Mouse (Mus musculus) testis, adult 2 months (tissue): ENCODE measurements at regions not wholly inside any gene's neighbourhood (a gene's known extent, or its start where the extent isn't known, plus 50 kb on each side); places are given as distances from the start of the nearest gene placed in this dataset.

Experiments used
- CTCF ChIP-seq: fragments of 200-500 bp; IDR thresholded peaks from 2 replicates; pipeline ENCODE4 v1.5.1; 2012; ENCODE audit warnings: low read depth, mild to moderate bottlenecking, inconsistent platforms, low read length, moderate library complexity; ENCODE audit not compliant: control insufficient read depth, insufficient read depth, insufficient replicate concordance
- POLR2A ChIP-seq: fragments of 200-500 bp; IDR thresholded peaks from 2 replicates; pipeline ENCODE4 v1.6.1; 2012; ENCODE audit warnings: low read depth, mild to moderate bottlenecking, inconsistent platforms, low read length, moderate library complexity; ENCODE audit not compliant: control insufficient read depth

DNA sequence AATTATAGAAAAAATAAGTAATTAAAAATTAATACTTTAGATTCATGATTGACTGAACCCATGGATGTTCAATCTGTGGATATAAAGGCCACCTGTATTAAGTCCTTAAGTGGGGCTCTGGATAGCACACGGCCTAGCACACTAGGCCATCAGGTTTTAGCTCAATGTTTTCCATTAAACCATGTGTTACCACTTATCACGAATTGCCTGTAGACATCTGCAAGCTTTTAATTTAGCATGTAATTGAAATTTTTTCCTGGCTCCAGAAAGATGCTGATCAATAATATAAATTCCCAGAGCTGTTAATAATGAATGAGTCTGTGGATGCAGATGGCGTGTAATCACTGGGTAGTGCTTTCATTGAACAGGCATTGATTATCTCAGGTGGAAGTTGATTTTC is 76.8 kb upstream of the Adam23 start:
- TF ChIP-seq POLR2A (no peak), CTCF (no peak)
